Mouse (Mus musculus) heart, postnatal 0 days (tissue): ENCODE measurements around the gene Rnf38. TPM values are rescaled to one million over a fixed set of nuclear protein-coding genes. Genes with fewer than 3 reads are reported as not detected.

Source experiments
- ATAC-seq: fragments of 200-750 bp; cut with Nextera tagmentation; 2 replicates; pipeline ENCODE4 v1.8.0; 2017; ENCODE audit warnings: low read depth, moderate number of reproducible peaks, moderate library complexity; ENCODE audit not compliant: insufficient read depth
- DNase-seq: peaks from one replicate; pipeline ENCODE4 v3.0.0-alpha.2; 2016; ENCODE audit warnings: low spot score
- H3K27ac ChIP-seq: fragments of 300-500 bp; sonication (generic); 2 replicates; pipeline ENCODE4 v1.5.1; 2014; ENCODE audit warnings: low read depth, mild to moderate bottlenecking
- H3K27me3 ChIP-seq: fragments of 300-500 bp; sonication (generic); 2 replicates; pipeline ENCODE4 v1.6.1; 2014; ENCODE audit warnings: low read length, mixed read lengths; ENCODE audit not compliant: control insufficient read depth, insufficient read depth
- H3K36me3 ChIP-seq: fragments of 300-500 bp; sonication (generic); replicated peaks from 2 replicates; pipeline ENCODE4 v1.6.1; 2014; ENCODE audit warnings: low read length, mixed read lengths; ENCODE audit not compliant: control insufficient read depth, insufficient read depth
- H3K4me1 ChIP-seq: fragments of 300-500 bp; sonication (generic); 2 replicates; pipeline ENCODE4 v1.6.1; 2014; ENCODE audit warnings: antibody characterized with exemption; ENCODE audit not compliant: control insufficient read depth, insufficient read depth
- H3K4me2 ChIP-seq: fragments of 300-500 bp; sonication (generic); 2 replicates; pipeline ENCODE4 v1.6.1; 2014; ENCODE audit warnings: low read depth, mild to moderate bottlenecking, low read length, moderate library complexity
- H3K4me3 ChIP-seq: fragments of 300-500 bp; sonication (generic); 2 replicates; pipeline ENCODE4 v1.5.1; 2014; ENCODE audit warnings: low read depth, low read length
- H3K9ac ChIP-seq: fragments of 300-500 bp; sonication (generic); replicated peaks from 2 replicates; pipeline ENCODE4 v1.6.1; 2014; ENCODE audit warnings: low read depth, low read length, mixed read lengths
- H3K9me3 ChIP-seq: fragments of 300-500 bp; sonication (generic); replicated peaks from 2 replicates; pipeline ENCODE4 v1.6.1; 2016; ENCODE audit warnings: low read length; ENCODE audit not compliant: control insufficient read depth
- CTCF ChIP-seq: IDR thresholded peaks from 2 replicates; pipeline ENCODE4 v1.5.1; 2016; ENCODE audit warnings: antibody characterized with exemption, control low read depth, low read depth
- EP300 ChIP-seq: IDR thresholded peaks from 2 replicates; pipeline ENCODE4 v1.6.1; 2016; ENCODE audit warnings: antibody characterized with exemption, low read depth
- WGBS: fragments of 180-500 bp; shearing (Covaris S2); extraction: QIAGEN DNeasy Blood & Tissue Kit; methylation state at CpG from one replicate; pipeline ENCODE4 v1.1.7; 2014; 5-methylcytosine and 5-hydroxymethylcytosine counted together
- polyA plus RNA-seq: library from polyadenylated mRNA; unstranded; fragments of >200 nt; fragmentation: Nextera tagmentation; extraction: Ambion mirVana; gene quantifications from 2 replicates; pipeline ENCODE4 v1.2.1, GENCODE M21; 2015
- total RNA-seq: library from RNA; depleted of rRNA; stranded (reverse); fragments of >200 nt; gene quantifications from 2 replicates; pipeline ENCODE4 v1.2.3, GENCODE M21; 2014; ENCODE audit warnings: low replicate concordance; rRNA removed

Gene Rnf38
- total RNA-seq (41.1 and 61.1 TPM in 2 replicates), polyA plus RNA-seq (7.3 and 7.5 TPM in 2 replicates)

DNA sequence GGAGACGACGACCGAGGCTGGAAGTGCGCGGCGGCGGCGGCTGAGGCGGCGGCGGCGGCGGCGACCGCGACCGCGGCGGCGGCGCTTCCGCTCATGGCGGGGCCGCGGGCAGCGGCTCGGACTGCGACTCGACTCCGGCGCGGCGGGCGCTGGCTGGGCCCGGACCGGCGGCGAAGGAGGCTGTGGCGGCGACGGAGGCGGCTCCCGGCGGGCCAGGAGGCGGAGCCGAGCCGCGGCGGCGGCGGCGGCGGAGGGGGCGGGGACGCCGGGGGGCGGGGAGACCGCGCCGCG, at the start of gene Rnf38:
Gene Rnf38 (minus strand): TSS at position 77 of the 291 bp plus-strand sequence.
- Histone ChIP-seq H3K9ac (peak within 1 kb of the TSS; percentile 94), H3K4me1 (peaks cover 16% of the 10 kb centered on the region), H3K36me3 (no peaks in the 10 kb centered on the region), H3K9me3 (no peaks in the 10 kb centered on the region), H3K27ac (peak within 1 kb of the TSS; percentile 90), H3K4me3 (peak within 1 kb of the TSS; percentile 93), H3K27me3 (no peaks in the 10 kb centered on the region), H3K4me2 (peak within 1 kb of the TSS; percentile 90)
- DNase-seq (no peak), ATAC-seq (no peak)
- WGBS = 2% methylated on average over 12 of the region's 61 CpGs
- TF ChIP-seq CTCF (no peak), EP300 (no peak)

DNA sequence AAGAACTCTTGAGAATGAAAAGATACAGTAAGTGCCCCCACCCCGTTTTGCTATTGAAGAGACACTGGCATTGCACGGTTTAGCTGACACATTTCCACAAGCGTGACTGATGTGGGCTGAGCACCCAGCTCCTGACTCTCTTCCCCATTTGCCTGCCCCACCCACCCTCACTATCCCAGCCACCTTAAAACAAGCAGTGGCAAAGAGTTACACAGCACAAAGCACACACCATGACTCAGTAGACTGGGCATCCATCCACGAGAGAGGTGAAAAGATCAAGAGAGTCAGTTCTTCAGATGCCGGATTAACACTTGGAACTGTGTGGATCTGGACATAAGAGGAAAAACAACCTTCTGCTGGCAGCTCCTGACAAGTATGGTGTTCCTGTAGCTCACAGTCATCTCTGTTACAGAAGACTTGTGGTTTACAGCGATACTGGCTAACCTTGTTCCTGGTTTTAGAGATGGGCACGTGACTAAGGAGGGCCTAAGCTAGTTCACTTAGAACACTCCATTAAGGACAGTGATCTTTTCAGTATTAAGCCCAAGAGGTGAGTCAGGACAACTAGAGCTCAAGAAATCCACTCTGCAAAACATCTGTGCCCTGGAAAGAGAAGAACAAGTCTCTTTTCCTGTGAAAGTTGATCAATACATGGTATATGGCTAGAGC, 48.1 kb upstream of the Rnf38 start:
- TF ChIP-seq CTCF (no peak), EP300 (no peak)
- WGBS = 58% methylated on average over 7 of the region's 7 CpGs

GRCm38 (mm10) chr4:44271134-44271533, 37.5 kb upstream of the Rnf38 start:
- 52% methylated on average over 5 of the region's 5 CpGs for WGBS
- no peak overlapping the region for H3K4me2 ChIP-seq
- TF ChIP-seq EP300 (no peak), CTCF (no peak)
- no peaks in the 10 kb centered on the region for H3K4me1 ChIP-seq
- ATAC-seq = no peak
- H3K4me3 ChIP-seq = no peak overlapping the region
- no peaks in the 10 kb centered on the region for H3K27me3 ChIP-seq
- no peak overlapping the region for H3K9ac ChIP-seq
- no peaks in the 10 kb centered on the region for H3K9me3 ChIP-seq
- DNase-seq = no peak
- no peak overlapping the region for H3K27ac ChIP-seq
- H3K36me3 ChIP-seq = no peaks in the 10 kb centered on the region

More for the DNA sequence above, 48.1 kb upstream of the Rnf38 start:
- Histone ChIP-seq H3K4me3 (no peak overlapping the region), H3K9me3 (no peaks in the 10 kb centered on the region), H3K27ac (no peak overlapping the region), H3K4me1 (no peaks in the 10 kb centered on the region), H3K4me2 (no peak overlapping the region), H3K27me3 (no peaks in the 10 kb centered on the region), H3K9ac (no peak overlapping the region), H3K36me3 (no peaks in the 10 kb centered on the region)
- ATAC-seq (no peak), DNase-seq (no peak)

GRCm38 (mm10) chr4:44269376-44269817, 35.8 kb upstream of the Rnf38 start:
- ATAC-seq = no peak
- Histone ChIP-seq H3K4me3 (no peak overlapping the region), H3K36me3 (no peaks in the 10 kb centered on the region), H3K4me1 (no peaks in the 10 kb centered on the region), H3K9ac (no peak overlapping the region), H3K9me3 (no peaks in the 10 kb centered on the region), H3K4me2 (no peak overlapping the region), H3K27ac (no peak overlapping the region), H3K27me3 (no peaks in the 10 kb centered on the region)
- 87% methylated on average over 14 of the region's 14 CpGs for WGBS
- TF ChIP-seq EP300 (no peak), CTCF (no peak)
- DNase-seq = no peak

GRCm38 (mm10) chr4:44267437-44267836, 33.8 kb upstream of the Rnf38 start:
- no peaks in the 10 kb centered on the region for H3K27me3 ChIP-seq
- H3K9ac ChIP-seq = no peak overlapping the region
- TF ChIP-seq EP300 = no peak
- TF ChIP-seq CTCF = no peak
- H3K9me3 ChIP-seq = no peaks in the 10 kb centered on the region
- no peaks in the 10 kb centered on the region for H3K36me3 ChIP-seq
- DNase-seq (no peak), ATAC-seq (no peak)
- no peaks in the 10 kb centered on the region for H3K4me1 ChIP-seq
- WGBS = 75% methylated on average over 6 of the region's 6 CpGs
- no peak overlapping the region for H3K4me2 ChIP-seq
- no peak overlapping the region for H3K27ac ChIP-seq
- H3K4me3 ChIP-seq = no peak overlapping the region

DNA sequence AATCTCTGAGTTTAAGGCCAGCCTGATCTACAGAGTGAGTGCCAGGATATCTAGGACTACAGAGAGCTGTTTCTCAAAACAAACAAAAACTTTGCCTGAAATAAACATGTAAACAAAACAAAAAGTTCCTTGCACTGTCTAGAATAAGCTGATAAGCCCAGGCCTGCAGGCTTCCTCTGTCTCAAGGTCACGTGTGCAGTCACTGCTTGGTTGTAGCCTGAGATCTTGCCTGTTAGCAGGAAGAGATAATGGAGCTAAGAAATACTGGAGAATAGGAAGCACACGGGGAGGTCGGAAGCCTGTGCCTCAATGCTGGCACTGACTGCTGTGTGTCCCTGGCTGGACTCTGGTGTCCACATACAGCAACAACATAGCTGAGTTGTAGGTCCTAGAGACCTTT, 31.9 kb upstream of the Rnf38 start:
- Histone ChIP-seq H3K36me3 (no peaks in the 10 kb centered on the region), H3K27me3 (no peaks in the 10 kb centered on the region), H3K9me3 (no peaks in the 10 kb centered on the region), H3K9ac (no peak overlapping the region), H3K27ac (no peak overlapping the region), H3K4me2 (no peak overlapping the region), H3K4me3 (no peak overlapping the region), H3K4me1 (no peaks in the 10 kb centered on the region)
- ATAC-seq (no peak), DNase-seq (no peak)
- TF ChIP-seq CTCF (no peak), EP300 (no peak)
- 38% methylated on average over 3 of the region's 3 CpGs for WGBS
